Mouse (Mus musculus) frontal cortex, postnatal 10 days (tissue): ENCODE results near the gene Phc1.
"Not testable (repeated sequence)": the region's sequence is repeated elsewhere in the genome, so short reads cannot be mapped to it uniquely, and the experiment has no call there.

Experiments
- DNase-seq, 2 experiments: peaks; one replicate each; pipeline ENCODE4 v3.0.0; 2022; ENCODE audit warnings: low spot score in 2 of 2, mixed read lengths in 1 of 2

Phc1 gene

DNA sequence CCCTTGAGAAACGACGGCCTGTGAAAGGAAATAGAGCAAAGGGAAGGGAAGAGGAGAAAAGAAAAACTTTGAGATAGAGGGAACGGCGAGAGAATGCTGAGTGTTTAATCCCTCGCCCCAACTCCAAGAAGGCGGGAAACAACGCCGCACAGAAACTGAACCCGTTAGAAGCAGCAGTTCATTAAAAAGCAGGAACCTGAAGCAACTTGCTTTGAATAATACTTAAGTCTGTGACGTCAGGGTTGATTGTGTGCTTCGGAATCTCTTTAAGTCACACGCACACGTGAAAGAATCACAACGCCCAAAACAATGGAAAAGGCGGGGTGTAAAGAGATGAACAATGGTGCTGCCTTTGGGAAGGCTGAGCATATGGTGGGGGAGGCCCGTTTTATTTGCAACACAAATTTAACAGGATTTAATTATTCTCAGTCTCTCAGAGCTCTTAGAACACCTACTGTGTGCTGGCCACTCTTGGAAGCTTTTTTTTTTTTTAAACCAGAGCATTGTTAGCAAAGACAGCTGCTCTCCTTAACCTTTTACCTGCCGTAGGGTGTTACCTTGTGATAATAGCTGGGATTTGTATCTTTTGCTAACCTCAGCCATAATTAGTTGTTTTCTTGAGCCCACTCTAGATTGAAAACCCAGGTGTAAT is at the start of gene Phc1:
Phc1 (minus strand) TSS at position 213 of the 652 bp plus-strand sequence.
- no peak for DNase-seq

DNA sequence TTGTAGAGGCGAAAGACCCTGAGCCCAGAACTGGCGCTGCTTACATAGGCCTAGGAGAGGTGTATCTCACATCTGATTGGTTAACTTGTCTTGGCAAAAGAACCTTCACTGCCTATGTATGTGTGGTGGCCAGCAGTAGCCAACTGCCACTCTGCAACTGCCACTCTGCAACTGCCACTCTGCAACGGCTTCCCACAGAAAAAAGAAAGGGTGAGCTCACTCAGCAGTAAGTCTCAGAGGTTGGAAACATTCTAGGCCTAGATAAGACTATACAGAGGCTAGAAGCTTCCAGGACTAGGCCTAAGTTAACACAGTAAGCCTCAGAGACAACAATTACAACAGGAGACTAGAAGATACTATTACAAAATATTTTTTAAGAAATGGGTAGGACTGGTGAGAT is 49.6 kb upstream of the Phc1 start:
- not testable (repeated sequence) for DNase-seq

DNA sequence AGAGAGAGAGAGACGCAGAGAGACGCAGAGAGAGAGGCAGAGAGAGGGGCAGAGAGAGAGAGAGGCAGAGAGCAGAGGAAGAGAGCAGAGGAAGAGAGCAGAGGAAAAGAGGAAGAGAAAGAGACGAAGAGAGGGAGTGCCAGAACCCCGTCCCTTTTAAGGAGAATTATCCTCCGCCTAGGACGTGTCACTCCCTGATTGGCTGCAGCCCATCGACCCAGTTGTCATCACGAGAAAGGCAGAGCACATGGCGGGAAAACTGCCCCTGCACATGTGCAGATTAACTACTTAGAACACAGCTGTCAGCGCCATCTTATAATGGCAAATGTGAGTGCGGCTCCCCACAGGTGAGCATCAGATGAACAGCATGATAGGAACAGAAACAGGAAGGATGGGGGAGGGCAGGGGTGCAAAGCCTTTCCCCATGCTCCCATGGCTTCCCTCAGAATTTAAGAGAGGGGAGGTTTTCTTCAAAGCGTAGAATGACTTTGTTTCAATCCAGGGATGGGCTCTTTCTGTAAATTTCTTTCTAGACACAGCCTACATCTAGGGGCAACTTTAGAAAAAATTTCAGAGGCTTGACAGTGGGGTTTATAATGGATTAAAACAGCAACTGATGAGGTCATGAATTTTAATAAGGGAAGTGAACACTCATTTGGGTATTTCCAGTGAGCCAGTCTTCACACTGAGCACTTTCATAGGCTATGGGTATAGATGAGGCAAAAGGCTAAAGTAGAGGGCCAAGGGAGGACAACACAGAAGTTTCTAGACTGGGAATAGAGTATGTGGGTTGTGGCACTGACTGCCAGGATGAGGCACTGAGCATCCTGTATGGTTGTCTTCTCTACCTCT is 47.0 kb upstream of the Phc1 start:
- not testable (repeated sequence) for DNase-seq

DNA sequence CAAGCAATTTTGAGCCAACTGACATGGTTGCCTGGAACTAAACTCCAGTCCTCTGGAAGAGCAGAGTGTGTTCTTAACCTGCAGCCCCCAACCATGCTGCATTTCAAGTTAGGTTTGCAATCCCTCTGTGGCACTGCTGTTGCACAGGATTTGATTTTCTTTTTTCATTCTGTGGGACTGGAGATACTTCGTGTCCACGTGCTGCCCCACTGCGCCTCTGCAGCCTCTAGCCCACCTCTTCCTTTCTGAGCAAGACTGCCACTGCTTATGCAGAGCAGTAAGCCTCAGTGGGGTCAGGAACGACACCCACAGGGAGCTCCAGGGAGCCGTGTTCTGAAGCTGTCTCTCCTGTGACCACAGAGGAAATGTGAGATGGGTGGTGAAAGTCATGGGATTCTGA is 45.4 kb upstream of the Phc1 start:
- no peak for DNase-seq

DNA sequence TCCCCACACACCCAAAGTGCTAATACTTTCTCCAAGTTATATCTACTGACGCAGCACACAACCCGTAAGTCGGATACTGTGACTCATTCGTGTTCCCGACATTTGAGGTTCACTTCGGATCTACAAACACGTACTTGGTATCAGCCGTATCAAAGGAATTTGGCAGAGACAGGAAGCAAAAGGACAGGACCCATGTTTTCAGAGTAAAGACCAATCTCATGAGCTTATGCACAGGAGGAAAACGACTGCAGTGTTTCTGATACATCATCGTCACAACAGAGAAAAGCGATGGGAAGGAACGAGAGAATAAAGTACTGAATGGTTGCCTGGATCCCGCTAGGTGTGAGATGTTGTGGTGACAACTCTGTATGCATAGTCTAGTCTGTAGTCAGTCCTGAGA is 44.5 kb upstream of the Phc1 start:
- DNase-seq, result no peak

DNA sequence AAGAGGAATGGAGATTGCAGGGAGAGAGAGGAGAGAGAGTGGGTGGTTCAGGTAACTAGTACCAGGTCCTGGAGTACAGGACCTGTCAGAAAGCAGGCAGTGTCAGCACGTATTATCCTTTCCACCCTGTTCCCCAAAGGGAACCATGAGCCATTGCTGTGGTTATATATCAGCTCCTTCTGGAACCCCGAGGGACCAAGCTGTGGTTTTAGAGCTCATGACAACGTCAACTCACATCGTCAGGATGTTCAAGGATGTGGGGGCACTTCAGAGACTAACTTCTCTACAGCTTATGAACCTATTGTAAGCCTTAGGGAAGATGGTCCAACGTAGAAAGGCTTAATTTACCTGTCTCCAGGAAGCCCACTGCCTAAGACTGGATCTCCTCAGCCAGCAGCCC is 42.9 kb upstream of the Phc1 start:
- no peak for DNase-seq

DNA sequence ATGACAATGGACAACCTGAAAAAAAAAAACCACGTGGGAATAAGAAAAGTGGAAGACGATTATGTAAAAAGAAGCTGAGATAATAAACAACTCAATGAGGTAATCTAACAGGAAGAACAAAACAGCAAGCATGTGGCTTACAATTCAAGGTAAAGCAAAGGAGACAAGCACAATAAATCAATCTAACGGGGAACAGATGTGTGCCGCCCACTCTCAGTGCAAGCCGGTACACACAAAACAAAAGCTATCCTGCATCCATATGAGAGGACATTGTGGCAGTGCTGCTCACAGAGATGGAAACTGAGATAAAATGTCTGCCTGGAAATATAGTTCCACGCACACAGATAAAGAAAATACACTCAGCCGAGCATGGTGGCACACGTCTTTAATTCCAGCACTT is 41.7 kb upstream of the Phc1 start:
- no peak for DNase-seq

DNA sequence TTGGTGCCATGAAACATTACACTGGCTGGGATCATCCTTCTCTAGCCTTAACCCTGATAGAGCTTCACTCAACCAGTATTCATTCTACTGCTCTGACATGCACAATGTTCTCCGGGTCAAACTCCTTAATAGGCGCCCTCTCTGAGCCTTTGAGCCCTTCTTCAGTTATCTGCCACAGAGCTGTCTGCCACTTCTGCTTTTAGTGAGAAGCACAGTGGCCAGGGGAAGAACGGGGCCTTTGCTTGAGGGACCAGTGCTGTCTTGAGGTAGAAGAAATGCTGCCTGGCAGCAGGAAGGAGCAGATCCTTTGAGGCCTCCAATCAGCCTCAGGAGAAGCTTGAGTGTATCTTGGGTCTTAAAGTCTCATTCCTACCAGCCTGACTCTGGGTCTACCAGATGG is 27.9 kb upstream of the Phc1 start:
- no peak for DNase-seq

DNA sequence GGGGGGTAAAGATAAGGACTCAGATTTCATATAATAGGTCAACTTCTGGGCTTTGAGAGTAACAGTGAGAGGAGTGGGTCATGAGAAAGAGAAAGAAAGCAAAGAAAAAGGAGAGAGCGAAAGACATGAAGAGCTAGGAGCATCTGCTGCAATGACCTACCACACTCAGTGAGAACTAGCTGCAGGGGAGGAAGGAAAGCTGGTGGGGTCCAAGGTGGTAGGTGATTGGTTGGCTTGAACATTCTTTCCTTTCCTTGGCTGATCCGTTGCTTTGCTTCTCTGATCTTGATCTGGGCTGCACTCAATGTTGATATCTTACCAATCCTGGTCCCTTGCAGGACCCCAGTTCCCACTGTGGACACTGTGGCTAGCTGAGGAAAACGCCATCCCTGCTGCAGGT is 26.6 kb upstream of the Phc1 start:
- DNase-seq, result no peak

DNA sequence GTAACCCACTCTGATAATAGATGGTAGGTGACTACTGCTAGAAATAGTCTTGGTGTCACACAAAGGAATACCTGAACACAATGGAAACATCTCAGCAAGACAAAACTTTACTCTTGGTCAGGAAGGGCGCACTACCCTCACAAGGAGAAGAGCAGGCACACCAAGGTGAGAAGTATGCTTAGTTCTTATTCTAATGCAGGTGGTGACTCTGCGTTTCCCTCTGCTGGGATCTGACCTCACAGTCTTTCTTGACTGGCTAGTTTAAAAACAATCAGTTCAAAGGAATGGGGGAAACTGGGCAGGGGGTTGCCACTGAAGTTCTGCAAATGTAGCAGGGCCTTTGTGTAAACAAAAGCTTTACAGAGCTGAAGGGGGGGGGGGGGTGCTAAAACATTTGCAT is 25.9 kb upstream of the Phc1 start:
- no peak for DNase-seq

DNA sequence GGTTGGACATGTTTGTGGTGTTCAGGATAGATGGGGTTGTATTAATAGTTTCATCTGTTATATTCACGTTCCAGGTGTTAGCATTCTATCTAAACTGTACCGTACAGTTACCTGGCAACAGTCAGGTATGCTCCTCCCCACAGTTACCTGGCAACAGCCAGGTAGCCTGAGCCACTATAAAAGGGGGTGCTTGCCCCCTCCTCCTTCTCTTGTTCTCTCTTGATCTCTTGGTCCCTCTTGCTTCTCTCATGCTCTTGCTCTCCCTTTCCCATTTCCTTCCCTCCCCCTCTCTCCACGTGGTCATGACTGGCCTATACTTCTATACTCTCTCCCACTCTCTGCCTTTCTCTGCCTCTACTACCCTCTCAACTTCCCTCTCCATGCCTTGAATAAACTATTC is 25.3 kb upstream of the Phc1 start:
- DNase-seq, result no peak

DNA sequence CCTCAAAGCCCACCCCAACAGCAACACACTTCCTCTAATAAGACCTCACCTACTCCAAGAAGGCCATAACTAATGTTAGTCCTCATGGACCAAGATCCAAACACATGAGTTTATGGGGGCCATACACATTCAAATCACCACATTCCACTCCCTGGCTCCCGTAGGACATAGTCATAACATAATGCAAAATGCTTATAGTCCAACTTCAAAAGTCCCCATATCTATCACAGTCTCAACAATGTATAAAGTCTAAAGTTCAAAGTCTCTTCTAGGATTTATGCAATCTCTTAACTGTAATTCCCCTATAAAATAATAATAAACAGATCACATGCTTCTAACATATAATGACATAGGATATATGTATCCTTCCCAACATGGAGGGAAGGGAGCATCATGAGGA is 16.7 kb upstream of the Phc1 start:
- DNase-seq, result no peak

DNA sequence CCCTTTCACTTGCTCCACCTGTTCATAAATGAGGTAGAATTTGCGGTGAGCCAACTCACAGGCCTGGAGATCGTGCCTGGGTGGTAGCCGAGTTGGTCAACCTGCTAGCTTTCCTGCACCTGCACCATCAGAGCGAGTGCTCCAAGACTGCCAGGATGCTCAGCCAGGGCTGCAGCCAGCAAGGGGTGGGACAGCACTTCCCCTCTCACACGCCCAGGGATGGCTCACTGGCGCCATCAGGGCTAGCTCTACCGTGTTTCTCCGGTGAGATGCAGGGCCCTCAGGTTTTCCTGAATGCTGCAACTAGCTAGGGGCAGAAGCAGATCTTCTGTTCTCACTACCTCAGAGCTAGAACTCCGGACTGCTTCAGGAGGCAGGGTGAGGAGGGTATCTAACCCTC is 15.5 kb upstream of the Phc1 start:
- DNase-seq, result no peak

DNA sequence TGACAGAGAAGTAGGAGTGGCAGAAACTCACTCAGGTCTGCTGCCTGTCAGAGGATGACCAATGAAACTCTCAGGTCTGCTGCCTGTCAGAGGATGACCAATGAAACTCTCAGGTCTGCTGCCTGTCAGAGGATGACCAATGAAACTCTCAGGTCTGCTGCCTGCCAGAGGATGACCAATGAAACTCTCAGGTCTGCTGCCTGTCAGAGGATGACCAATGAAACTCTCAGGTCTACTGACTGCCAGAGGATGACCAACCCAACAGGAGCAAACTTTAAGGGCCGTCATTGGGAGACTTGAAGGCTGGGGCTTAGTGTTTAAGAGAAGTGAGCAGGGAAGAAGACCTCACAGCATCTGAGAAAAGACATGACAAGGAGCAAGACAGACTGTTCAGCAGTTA is 7.0 kb upstream of the Phc1 start:
- DNase-seq, result not testable (repeated sequence)

DNA sequence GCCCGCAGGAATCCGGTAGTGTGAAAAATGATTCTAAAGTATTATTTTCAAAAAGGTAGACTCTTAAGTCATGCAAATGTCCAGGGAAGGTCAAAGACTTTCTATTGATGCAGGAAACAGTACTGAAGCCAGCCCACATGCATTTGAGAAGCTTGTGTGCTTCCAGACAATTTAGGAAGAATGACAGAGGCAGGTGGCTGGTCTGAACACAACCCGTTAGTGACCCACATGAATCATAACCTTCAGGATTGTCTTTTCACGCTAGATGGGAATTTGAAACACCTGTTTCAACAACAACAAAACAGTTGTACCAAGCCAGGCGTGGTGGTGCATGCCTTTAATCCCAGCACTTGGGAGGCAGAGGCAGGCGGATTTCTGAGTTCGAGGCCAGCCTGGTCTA is 6.0 kb upstream of the Phc1 start:
- DNase-seq, result no peak

DNA sequence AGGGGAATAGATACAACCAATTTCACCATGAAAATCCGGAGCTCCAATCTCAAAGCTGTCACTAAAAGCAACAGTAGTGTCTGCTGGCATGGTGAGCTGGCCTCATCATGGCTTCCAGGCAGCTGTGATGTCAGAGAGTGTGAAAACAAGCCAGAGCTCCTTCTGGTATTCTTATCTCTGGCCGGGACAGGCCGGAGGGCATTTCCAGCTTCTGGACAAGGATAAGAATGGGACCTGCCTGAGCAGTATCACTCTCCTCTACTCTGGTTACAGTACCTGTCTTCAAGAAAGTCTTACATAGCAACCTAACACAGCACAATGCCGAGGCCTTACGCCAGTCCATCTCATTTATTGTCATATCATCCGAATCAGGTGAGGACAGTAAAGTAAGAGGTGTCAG is 5.4 kb upstream of the Phc1 start:
- no peak for DNase-seq

DNA sequence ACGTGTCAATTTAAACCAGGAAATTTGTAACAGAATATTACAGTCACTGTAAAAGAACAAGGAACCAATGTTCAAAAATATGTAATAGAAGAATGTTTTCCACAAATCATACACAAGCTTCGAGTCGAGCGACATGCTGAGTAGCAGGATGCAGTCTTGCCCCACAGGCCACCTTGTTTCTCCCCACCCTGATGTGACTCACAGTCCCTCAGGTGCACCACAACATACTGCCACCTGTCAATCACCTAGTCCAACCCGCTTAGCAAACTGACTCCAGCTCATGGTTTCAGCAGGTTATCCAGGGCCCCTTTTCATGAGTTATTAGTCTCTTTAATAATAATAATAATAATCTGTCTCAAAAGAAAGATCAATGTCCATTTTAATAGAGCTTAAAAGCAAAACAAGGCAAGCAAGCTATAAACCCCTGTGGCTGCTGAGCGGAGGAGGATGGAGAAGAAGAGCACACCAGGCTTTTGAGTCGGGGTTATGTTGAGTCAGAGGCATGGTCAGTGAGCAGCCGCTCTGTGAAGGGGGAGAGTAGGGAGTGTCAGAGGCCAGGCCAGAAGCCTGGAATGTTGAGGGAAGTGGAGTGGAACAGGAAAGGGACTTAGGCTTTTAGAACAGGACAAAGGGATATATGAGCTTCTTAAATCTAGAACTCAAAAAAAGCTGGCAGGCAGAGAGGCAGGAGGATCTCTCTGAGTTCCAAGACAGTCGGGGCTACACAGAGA is 4.2 kb upstream of the Phc1 start:
- DNase-seq, result no peak

DNA sequence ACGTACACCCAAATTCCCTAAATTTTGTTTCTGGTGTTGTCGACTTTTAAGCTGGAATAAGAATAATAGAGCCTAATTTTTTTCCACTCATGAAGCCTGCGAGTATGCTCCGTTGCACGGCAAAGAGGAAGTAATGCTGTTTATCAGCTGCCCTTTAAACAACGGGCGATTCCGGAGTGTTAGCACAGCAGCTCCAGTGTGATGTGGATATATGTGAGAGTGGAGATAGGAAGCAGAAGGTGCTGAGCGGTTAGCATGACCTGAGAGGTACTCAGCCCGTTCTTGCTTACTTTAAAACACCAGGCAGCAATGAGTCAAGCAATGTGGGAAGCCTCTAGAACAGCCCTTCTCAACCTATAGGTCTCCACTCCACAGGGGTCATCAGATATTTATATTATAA is 3.4 kb upstream of the Phc1 start:
- no peak for DNase-seq

DNA sequence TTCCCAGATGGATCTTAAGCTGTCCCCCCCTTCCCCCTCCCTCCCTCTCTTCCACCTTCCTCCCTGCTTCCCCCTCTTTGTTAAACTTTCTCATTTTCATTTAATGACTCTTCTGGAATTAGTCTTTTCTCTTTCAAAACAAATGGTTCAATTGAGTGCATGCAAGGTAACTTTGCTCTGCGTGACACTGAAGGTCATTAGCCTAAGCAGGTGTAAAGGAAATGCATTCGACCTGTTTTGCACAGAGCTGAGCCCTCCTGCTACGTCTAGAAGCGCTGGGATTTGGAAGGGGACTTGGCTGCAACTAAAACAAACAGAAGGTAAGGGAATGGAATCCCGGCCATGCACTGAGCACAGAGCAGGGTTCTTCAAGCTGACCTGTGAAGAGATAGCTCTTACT is 1.8 kb upstream of the Phc1 start:
- DNase-seq, result no peak

DNA sequence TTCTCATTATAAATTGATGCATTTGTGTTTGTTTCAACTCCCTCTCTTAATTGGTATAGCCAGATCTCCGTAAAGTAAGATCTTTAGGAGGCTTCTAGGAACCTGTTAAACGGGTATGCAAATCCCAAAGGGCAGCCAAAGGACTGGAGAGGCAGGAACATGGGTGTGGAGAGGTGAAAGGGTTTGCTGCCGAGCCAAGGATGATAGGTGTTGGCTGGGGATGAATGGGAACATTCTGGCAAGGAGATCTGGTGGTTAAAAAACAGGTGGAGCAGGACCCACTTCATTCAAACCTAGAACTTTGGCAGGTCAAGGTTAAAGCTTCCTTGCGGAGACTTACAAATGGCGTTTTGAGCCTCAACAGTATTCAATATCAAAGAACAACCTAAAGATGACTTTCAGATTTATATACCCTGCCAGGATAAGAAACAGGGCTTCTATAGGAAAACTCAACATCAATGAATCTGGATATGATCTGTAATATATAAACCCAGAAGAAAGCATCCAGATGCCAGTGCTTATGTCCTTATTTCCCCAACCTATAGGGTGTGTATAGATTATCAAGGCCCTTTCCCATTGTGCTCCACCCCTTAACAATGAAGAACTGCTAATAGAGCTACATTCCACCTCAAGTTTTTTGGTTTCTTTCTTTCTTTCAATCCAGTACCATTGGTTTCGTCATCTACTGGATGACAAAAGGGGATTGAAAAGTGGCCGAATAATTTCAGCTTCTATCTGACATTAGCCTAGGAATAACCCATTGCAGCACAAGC is 863 bp upstream of the Phc1 start:
- no peak for DNase-seq

DNA sequence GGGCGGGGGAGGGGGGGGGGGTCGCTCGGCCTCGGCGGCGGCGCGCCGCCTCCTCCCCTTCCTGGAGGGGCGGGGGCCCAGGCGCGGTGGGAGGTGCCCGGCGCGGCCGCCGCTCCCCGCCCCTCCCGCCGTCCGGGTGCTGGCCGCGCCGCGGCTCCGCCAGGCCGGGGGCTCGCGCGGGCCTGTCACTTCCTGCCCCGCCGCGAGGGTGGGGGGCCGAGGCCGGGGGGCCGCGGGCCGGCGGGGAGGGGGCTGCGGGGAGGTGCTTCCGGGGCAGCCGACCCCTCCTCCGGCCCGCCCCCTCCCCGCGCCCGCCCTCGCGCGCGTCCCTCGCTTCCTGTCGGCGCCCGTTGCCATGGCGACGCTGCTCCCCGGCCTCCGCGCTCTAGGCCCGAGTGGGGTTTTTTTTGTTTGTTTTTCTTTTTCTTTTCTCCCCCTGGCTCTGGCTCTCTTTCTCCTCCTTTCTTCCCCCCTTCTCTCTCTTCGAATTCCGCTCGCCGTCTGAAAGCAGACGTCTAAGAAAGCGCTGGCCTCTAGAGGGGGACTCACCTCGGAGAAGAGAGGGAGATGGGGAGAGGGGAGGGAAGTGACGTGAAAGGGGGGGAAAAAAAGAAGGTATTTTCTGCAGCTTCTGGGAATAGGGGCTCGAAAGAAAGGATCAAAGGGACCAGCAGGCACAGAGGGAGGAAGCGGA is 566 bp downstream of the Phc1 start:
- peak; percentile 66 to 86 for DNase-seq
